Mouse (Mus musculus) heart, embryonic 14.5 days (tissue): ENCODE data around the gene Ypel3. TPM values are rescaled to one million over a fixed set of nuclear protein-coding genes. Genes with fewer than 3 reads are reported as not detected.
A peak's percentile ranks its signal among the peaks of the same experiment; 100 is the strongest.

ENCODE experiments used
- ATAC-seq: fragments of 200-750 bp; cut with Nextera tagmentation; 2 replicates; pipeline ENCODE4 v1.8.0; 2017; ENCODE audit warnings: low read depth, moderate TSS enrichment; ENCODE audit not compliant: insufficient number of reproducible peaks, insufficient read depth, low FRiP score
- H3K27ac ChIP-seq, 2 experiments: fragments of 200-500 bp in 1 of 2; fragments of 300-500 bp in 1 of 2; sonication (generic) in 1 of 2; replicated peaks in 1 of 2; 2 replicates each; pipeline ENCODE4 v1.5.1; 2012 to 2014; ENCODE audit warnings: low read depth in 2 of 2, low read length in 2 of 2, control low read depth in 1 of 2, mild to moderate bottlenecking in 1 of 2, mixed read lengths in 1 of 2; ENCODE audit not compliant: control insufficient read depth in 1 of 2, insufficient read depth in 1 of 2
- H3K27me3 ChIP-seq: fragments of 300-500 bp; sonication (generic); 2 replicates; pipeline ENCODE4 v1.6.1; 2014; ENCODE audit warnings: mild to moderate bottlenecking, low read length, control low read depth; ENCODE audit not compliant: control insufficient read depth, insufficient read depth
- H3K36me3 ChIP-seq: fragments of 300-500 bp; sonication (generic); 2 replicates; pipeline ENCODE4 v1.6.1; 2014; ENCODE audit warnings: mild to moderate bottlenecking, control low read depth, low read length, mixed read lengths; ENCODE audit not compliant: control insufficient read depth, insufficient read depth
- H3K4me1 ChIP-seq, 2 experiments: fragments of 200-500 bp in 1 of 2; fragments of 300-500 bp in 1 of 2; sonication (generic) in 1 of 2; 2 replicates each; pipeline ENCODE4 v1.6.1; 2012 to 2014; ENCODE audit warnings: low read length in 2 of 2, control low read depth in 1 of 2, mixed read lengths in 1 of 2; ENCODE audit not compliant: control insufficient read depth in 2 of 2, insufficient read depth in 2 of 2
- H3K4me2 ChIP-seq: fragments of 300-500 bp; sonication (generic); 2 replicates; pipeline ENCODE4 v1.6.1; 2014; ENCODE audit warnings: mild to moderate bottlenecking, low read length
- H3K4me3 ChIP-seq, 2 experiments: fragments of 200-500 bp in 1 of 2; fragments of 300-500 bp in 1 of 2; sonication (generic) in 1 of 2; 2 replicates each; pipeline ENCODE4 v1.5.1; 2012 to 2014; ENCODE audit warnings: low read length in 2 of 2, mild to moderate bottlenecking in 2 of 2, control low read depth in 1 of 2, low read depth in 1 of 2, moderate library complexity in 1 of 2; ENCODE audit not compliant: control insufficient read depth in 1 of 2, insufficient read depth in 1 of 2
- H3K9ac ChIP-seq: fragments of 300-500 bp; sonication (generic); 2 replicates; pipeline ENCODE4 v1.6.1; 2014; ENCODE audit warnings: mild to moderate bottlenecking, low read length
- H3K9me3 ChIP-seq: fragments of 300-500 bp; sonication (generic); 2 replicates; pipeline ENCODE4 v1.6.1; 2016; ENCODE audit warnings: low read length, control low read depth; ENCODE audit not compliant: control insufficient read depth
- WGBS: fragments of 180-500 bp; shearing (Covaris S2); extraction: QIAGEN DNeasy Blood & Tissue Kit; methylation state at CpG from one replicate; pipeline ENCODE4 v1.1.7; 2014; 5-methylcytosine and 5-hydroxymethylcytosine counted together
- polyA plus RNA-seq: library from polyadenylated mRNA; unstranded; fragments of >200 nt; fragmentation: Nextera tagmentation; extraction: Ambion mirVana; gene quantifications from 2 replicates; pipeline ENCODE4 v1.2.1, GENCODE M21; 2014

The Ypel3 gene
- polyA plus RNA-seq, 1 experiment from 2014 or later: 121 TPM

- Histone ChIP-seq H3K9ac (peak within 1 kb of the TSS; percentile 94), H3K27ac (peak within 1 kb of the TSS; percentile 56 to 95), H3K9me3 (no peaks in the 10 kb centered on the region), H3K36me3 (peaks cover 23% of the 10 kb centered on the region), H3K4me2 (peak within 1 kb of the TSS; percentile 97), H3K4me1 (peaks cover 18 to 36% of the 10 kb centered on the region in 2 experiments), H3K27me3 (no peaks in the 10 kb centered on the region), H3K4me3 (peak within 1 kb of the TSS; percentile 86 to 88)
- WGBS: 2% methylated on average over 28 of the region's 38 CpGs
- peak; percentile 65 for ATAC-seq
Measured at GRCm38 (mm10) chr7:126759050-126759671, 17.6 kb upstream of the Ypel3 start, which contains the start of gene Mapk3. Gene Mapk3, plus strand, starts transcription at chr7:126759601.

GRCm38 (mm10) chr7:126759672-126760390 is 16.9 kb upstream of the Ypel3 start:
- peak; percentile 18 for ATAC-seq
- Histone ChIP-seq H3K9ac (peak overlapping the region; percentile 94), H3K27ac (peak overlapping the region; percentile 56 to 95), H3K4me1 (peaks cover 18 to 31% of the 10 kb centered on the region in 2 experiments), H3K9me3 (no peaks in the 10 kb centered on the region), H3K4me2 (peak overlapping the region; percentile 97), H3K4me3 (peak overlapping the region; percentile 86 to 88), H3K27me3 (no peaks in the 10 kb centered on the region), H3K36me3 (peaks cover 29% of the 10 kb centered on the region)
- WGBS: under 1% methylated on average over 22 of the region's 24 CpGs

GRCm38 (mm10) chr7:126760391-126760802 is 16.4 kb upstream of the Ypel3 start:
- Histone ChIP-seq H3K9ac (peak overlapping the region; percentile 94), H3K27me3 (no peaks in the 10 kb centered on the region), H3K4me1 (peaks cover 18 to 31% of the 10 kb centered on the region in 2 experiments), H3K9me3 (no peaks in the 10 kb centered on the region), H3K4me3 (peak overlapping the region; percentile 86 to 88), H3K4me2 (peak overlapping the region; percentile 97), H3K36me3 (peaks cover 35% of the 10 kb centered on the region), H3K27ac (peak overlapping the region; percentile 56 to 95)
- ATAC-seq: peak; percentile 71
- 26% methylated on average over 3 of the region's 3 CpGs for WGBS

GRCm38 (mm10) chr7:126760956-126761355 is 15.8 kb upstream of the Ypel3 start:
- H3K27ac ChIP-seq: peak overlapping the region; percentile 56 to 95
- H3K9me3 ChIP-seq: no peaks in the 10 kb centered on the region
- no peaks in the 10 kb centered on the region for H3K27me3 ChIP-seq
- H3K36me3 ChIP-seq: peaks cover 41% of the 10 kb centered on the region
- H3K4me3 ChIP-seq: peak overlapping the region in 1 of 2 experiments; percentile 86; a peak in 2 of 4 replicates
- H3K9ac ChIP-seq: peak overlapping the region; percentile 94
- ATAC-seq: no peak
- H3K4me1 ChIP-seq: peaks cover 18 to 31% of the 10 kb centered on the region in 2 experiments
- 55% methylated on average over 4 of the region's 4 CpGs for WGBS
- H3K4me2 ChIP-seq: peak overlapping the region; percentile 97

- H3K36me3 ChIP-seq: peaks cover 47% of the 10 kb centered on the region
- ATAC-seq: no peak
- H3K9me3 ChIP-seq: no peaks in the 10 kb centered on the region
- H3K4me3 ChIP-seq: no peak overlapping the region
- H3K4me2 ChIP-seq: peak overlapping the region; percentile 97
- H3K9ac ChIP-seq: peak overlapping the region; percentile 94; the same call in 1 of the 2 replicates
- H3K27ac ChIP-seq: peak overlapping the region; percentile 29 to 95
- no peaks in the 10 kb centered on the region for H3K27me3 ChIP-seq
- peaks cover 18 to 31% of the 10 kb centered on the region in 2 experiments for H3K4me1 ChIP-seq
- 56% methylated on average over 6 of the region's 6 CpGs for WGBS
Measured at GRCm38 (mm10) chr7:126761529-126762067, 15.2 kb upstream of the Ypel3 start.

GRCm38 (mm10) chr7:126762471-126763008 is 14.2 kb upstream of the Ypel3 start:
- Histone ChIP-seq H3K4me1 (peaks cover 18 to 31% of the 10 kb centered on the region in 2 experiments), H3K27ac (0 out of 4 replicates have a peak overlapping the region, but pooled peaks of 1 of the 2 experiments have one; percentile 14), H3K27me3 (no peaks in the 10 kb centered on the region), H3K4me3 (no peak overlapping the region), H3K9ac (peak overlapping the region; percentile 5; the same call in 1 of the 2 replicates), H3K36me3 (peaks cover 57% of the 10 kb centered on the region), H3K9me3 (no peaks in the 10 kb centered on the region), H3K4me2 (no peak overlapping the region)
- 40% methylated on average over 17 of the region's 17 CpGs for WGBS
- ATAC-seq: no peak

- H3K4me1 ChIP-seq: peaks cover 17 to 27% of the 10 kb centered on the region in 2 experiments
- H3K4me2 ChIP-seq: no peak overlapping the region
- ATAC-seq: no peak
- H3K9ac ChIP-seq: no peak overlapping the region
- no peaks in the 10 kb centered on the region for H3K9me3 ChIP-seq
- H3K4me3 ChIP-seq: no peak overlapping the region
- H3K27me3 ChIP-seq: no peaks in the 10 kb centered on the region
- no peak overlapping the region for H3K27ac ChIP-seq
- H3K36me3 ChIP-seq: peaks cover 87% of the 10 kb centered on the region
- 86% methylated on average over 9 of the region's 9 CpGs for WGBS
Measured at GRCm38 (mm10) chr7:126765540-126765939, 11.2 kb upstream of the Ypel3 start.
